Mouse (Mus musculus): ENCODE results near the gene Drg1.
A peak's percentile ranks its signal among the peaks of the same experiment; 100 is the strongest.
"Not testable (repeated sequence)": the region's sequence is repeated elsewhere in the genome, so short reads cannot be mapped to it uniquely, and the experiment has no call there.

The Drg1 gene

DNA sequence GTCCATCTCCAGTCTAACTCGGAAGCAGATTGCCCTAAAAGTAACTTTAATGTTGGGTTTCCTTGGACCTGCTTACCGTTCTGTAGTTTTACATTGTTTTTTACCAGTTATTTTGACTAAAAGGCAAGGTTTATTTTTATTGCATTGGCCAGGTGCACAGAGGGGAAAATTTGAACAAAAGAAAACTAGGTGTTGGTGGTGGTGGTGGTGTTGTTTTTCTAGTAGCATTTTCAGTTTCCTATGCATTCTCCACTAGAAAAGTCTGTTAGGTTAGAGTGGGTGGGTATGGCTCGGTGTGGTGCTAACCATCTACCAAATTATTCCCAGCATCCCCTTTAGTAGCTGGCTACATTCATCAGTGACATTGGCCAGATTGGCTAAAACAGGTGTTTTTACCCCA lies 59.4 kb downstream of the Drg1 start:
- no peak for DNase-seq (ENCODE audit: low spot score)

DNA sequence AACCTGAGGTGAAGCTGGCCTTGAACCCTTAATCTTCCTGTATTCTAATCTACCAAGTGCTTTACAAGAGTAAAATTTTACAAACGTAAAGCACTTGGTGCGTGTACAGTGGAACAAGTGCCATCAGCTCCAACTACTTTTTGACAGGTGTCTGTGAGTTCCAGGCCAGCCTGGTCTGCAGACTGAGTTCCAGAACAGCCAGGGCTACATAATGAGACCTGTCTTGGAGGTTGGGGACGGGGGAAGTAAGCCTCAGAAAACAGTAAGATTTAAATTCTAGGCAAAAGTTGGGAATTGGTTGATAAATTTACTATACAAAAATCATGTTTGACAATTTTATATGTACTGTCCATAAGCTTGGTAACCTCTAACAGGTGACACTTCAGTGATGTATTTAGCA lies 61.0 kb downstream of the Drg1 start:
- DNase-seq (ENCODE audit: low spot score) = no peak

DNA sequence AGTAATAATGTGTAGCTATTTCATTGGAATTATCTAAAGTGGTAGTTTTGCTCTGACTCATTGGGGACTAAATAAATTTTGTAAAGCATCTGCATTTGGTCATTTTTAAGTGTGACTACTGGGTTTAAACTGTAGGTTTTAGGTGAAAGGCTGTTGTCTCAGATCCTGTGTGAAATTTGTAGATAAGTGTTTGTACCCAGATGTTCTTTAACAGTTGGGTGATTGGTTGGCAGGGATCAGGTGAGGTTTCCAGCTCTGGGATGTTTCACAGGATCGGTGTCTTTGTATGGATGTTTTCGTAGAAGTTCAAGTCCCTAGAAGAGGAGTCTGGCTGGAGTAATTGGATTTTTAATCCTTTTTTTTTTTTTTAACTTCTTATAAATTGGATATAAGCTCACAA lies 62.4 kb downstream of the Drg1 start:
- DNase-seq (ENCODE audit: low spot score) = no peak

DNA sequence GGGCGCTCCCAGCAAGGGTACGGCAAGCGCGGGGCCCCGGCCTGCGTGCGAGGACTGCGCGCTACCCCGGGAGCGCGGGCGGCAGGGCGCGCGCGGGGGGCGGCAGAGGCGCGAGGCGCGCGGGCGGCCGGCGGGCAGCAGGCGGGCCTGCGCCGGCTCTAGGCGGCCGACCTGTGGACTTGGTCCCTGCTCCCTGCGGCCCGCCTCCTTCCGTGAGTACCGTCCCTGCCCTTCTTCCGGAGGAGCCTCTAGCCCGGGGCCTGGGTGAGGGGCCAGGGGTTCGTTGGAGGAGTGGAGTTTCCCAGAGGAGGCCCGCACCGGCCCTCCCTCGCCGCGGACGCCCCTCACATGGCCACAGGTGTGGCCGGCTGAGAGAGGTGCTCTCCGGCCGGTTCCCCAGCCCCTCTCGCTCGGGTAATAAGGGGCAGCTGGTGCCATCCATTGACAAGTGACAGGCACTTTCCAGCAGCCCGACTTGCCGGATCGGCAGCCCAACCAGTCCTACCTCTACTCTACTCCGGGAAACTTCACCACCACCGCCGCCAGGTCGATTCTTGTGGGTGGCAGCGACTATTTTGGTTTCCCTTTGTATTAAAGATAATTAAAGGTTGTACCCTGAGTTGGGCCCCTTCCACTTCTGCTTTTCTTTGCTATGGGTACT lies 63.3 kb downstream of the Drg1 start:
- DNase-seq (ENCODE audit: low spot score) = peak; percentile 58

DNA sequence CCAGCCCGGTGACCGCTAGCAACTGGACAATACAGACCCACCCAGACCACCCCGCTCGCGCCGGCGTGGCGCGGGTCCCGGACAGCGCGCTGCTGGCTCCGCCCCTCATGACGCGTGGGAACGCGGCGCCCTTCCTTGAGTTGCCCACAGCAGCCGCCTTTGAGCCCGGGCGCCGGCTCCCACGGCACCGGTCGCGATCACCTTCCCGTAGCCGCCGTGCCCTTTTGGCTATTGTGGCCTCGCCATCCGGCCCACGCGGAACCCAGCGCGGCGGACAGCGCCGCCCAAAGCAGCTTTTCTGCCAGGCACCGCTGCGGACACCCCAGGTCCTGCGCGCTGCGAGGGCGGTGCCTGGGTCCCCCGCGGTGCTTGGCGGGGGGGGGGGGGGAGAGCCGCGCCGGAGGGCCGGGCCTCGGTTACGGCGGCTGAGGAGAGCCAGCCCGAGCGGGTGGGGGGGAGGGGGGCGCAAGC lies 63.9 kb downstream of the Drg1 start, which contains the start of gene Eif4enif1:
Gene Eif4enif1 (plus strand): TSS at position 162 of the 471 bp plus-strand sequence.
- peak; percentile 90 for DNase-seq (ENCODE audit: low spot score)

DNA sequence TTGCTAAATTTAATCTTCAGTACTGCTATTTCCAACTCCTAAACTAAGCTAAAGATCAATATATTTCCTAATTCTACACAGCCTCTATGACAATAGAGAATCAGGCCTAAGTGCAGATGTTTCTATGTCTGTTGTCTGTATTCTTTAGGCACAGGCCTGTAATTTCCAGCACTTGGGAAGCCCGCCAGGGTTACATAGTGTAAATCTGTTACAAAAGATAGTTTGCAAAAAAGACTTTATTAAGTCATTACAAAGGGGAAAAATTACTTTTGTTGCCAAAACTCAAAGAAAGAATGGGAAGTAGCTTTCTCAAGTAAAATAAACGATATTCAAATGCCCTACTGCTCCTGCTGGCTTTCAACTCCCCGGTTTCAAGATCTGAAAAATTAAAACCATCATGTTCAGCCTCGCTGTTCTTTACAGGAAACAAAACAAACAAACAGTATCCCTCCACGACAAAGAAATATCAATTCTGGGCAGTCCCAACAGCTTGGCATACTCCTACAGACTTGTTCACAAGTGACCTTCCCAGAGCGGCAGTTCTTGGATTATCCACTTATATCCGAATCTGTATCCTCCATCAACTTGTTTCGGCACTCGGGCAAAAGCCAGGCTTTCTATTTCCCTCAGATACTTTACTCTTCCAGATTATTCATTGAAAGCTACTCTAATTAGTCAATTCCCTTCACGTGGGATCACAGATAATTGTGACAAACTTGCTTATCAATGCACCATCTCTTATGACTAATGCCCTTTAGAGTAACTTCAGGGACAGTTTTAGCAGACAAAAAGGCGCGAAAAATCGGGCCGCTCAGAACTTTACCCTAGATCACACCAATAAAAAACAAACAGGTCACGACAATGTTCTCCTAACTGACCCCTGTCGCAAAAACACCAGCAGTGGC lies 64.6 kb downstream of the Drg1 start:
- no peak for DNase-seq (ENCODE audit: low spot score)

DNA sequence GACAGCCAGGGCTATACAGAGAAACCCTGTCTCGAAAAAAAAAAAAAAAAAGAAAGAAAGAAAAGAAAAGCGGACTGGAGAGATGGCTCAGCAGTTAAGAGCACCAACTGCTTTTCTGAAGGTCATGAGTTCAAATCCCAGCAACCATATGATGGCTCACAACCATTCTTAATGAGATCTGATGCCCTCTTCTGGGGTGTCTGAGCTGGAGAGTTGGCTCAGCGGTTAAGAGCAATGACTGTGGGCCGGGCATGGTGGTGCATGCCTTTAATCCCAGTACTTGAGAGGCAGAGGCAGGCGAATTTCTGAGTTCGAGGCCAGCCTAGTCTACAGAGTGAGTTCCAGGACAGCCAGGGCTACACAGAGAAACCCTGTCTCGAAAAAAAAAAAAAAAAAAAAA lies 65.6 kb downstream of the Drg1 start:
- DNase-seq (ENCODE audit: low spot score) = not testable (repeated sequence)

DNA sequence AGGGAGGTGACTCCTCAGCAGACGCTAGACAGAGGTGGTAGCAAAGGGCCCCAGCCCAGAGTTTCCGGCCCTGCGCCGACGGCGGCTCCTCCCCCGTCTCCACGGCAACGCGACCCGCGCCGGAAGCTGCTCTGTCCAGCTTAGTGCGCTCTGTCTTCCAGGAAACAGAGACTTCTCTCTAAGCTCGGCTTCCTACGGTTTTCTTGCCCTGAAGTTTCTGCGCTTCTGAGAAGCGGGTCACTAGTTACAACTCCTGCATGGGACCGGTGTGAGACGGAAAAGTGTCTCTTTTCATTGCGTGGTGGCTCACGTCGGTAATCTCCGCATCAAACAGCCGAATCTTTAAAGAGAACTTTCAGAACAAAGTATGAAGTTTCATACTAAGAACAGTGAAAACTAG lies 72.9 kb downstream of the Drg1 start, which contains the start of gene Sfi1:
Gene Sfi1 (minus strand): TSS at position 101 of the 400 bp plus-strand sequence.
- DNase-seq (ENCODE audit: low spot score) = no peak

DNA sequence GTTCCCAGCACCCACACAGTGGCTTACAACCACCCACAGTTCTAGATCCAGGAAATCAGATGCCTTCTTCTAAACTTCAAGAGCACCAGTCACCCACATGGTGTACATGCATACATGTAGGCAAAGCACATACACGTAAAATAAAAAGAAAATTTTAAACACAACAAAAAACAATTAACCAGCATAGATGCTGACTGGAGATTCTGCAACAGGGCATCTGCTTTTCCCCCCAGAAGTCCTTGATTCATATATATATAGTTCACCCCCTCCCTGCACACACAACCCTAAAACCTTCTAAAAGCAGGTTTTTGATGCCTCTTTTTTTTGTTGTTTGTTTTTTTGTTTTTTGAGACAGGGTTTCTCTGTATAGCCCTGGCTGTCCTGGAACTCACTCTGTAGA lies 83.5 kb downstream of the Drg1 start:
- not testable (repeated sequence) for DNase-seq (ENCODE audit: low spot score)

DNA sequence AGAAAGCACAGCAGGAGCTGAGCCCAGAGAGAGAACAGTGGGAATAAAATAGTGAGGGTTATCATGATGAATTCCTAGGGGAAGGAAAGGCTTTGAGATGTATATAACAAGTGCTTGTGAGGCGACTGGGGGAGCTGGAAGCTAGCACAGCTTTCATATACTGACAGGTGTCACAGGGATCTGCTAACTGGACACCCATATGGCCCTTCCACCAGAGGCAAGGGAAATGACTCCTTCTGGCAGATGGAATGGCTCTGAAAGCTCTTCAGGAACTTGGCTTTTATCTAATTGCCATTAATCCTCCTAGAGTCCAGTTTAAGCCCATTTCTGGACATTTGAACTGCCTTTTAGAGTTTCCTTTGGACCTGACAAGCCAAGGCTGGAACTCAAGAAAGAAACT lies 84.2 kb downstream of the Drg1 start:
- not testable (repeated sequence) for DNase-seq (ENCODE audit: low spot score)

DNA sequence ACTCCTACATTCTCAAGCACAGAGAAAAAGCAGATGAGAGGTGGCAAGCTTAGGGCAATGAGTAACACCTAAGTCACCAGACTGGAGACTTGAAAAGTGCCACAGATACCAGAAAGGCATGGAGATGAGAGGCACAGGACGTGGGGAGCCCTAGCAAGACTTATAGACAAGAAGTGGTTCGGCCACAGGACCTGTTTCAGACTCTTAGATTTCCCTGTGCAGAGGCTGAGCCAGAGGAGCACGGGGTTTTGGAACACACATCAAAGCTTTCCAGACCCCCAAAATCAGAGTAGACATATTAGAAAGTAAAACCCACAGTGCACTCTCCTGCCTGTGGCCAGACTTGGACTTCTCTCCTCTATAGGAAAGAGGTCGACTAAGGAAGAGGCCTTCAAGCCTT lies 85.0 kb downstream of the Drg1 start:
- peak; percentile 46 for DNase-seq (ENCODE audit: low spot score)

DNA sequence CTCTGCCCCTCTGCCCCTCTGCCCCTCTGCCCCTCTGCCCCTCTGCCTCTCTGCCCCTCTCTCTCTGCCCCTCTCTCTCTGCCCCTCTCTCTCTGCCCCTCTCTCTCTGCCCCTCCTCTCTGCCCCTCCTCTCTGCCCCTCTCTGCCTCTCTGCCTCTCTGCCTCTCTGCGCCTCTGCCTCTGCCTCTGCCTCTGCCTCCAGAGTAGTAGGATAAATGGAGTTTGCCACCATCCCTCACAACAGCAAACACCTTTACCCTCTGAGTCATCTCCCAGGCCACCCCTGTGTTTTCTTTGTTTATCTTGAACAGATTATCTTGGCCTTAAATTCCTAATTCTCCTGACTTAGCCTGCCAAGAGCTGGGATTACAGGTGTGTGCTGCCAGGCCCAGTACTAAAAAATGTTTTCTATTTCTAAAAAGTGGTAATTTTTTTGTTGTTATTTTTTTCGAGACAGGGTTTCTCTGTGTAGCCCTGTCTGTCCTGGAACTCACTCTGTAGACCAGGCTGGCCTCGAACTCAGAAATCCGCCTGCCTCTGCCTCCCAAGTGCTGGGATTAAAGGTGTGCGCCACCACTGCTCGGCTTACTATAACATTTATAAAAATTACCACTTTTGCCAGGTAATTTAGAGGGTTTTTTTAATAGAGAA lies 85.6 kb downstream of the Drg1 start:
- not testable (repeated sequence) for DNase-seq (ENCODE audit: low spot score)

DNA sequence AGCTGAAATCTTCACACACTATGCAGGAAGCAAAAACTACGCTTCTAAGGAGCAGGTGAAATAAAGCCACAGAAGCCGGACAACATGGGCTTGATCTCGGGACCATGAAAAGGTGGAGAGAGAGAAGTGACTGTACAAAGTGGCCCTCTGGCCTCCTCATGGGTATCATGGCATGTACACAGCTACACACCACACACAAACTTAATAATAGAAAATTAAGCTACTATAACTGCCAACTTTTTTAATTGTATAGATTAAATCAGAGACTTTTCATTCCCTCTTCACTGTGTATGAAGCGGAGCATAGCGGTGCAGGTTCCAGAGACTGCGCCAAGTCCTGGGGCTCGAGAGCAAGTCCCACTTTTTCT lies 86.5 kb downstream of the Drg1 start:
- not testable (repeated sequence) for DNase-seq (ENCODE audit: low spot score)

DNA sequence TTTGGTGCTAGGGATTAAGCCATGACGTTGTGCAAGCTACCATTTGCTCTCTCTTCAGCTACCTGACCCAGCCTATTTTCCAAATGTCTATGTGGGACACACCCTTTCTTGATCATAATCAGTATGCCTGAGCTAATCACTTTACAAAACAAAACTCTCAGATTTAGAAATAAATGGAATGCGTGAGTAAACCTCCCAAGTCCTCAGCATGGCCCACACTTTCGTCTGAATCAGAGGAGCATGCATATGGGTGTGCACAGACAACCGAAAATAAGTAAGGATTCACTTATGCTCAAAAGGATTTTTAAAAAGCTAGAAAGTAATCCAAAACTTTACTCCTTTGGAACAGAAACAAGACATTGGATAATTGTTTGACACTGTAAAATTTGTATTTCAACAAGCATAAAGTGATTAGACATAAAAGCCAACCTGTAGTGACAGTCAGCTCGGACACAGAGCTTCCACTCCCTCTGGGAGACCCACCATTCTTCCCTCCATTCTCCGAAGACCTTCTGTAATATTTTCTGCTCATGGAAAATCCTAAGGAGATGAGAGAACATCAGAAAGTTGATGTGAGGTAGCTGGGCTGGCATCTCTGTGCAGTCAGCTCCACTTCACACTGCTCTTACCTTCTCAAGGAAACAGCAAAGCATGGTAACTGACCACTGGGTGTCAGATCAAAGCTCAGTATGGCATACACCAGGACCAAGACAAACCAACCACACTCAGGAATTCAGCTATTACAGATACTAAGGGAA lies 87.1 kb downstream of the Drg1 start:
- DNase-seq (ENCODE audit: low spot score) = not testable (repeated sequence)

DNA sequence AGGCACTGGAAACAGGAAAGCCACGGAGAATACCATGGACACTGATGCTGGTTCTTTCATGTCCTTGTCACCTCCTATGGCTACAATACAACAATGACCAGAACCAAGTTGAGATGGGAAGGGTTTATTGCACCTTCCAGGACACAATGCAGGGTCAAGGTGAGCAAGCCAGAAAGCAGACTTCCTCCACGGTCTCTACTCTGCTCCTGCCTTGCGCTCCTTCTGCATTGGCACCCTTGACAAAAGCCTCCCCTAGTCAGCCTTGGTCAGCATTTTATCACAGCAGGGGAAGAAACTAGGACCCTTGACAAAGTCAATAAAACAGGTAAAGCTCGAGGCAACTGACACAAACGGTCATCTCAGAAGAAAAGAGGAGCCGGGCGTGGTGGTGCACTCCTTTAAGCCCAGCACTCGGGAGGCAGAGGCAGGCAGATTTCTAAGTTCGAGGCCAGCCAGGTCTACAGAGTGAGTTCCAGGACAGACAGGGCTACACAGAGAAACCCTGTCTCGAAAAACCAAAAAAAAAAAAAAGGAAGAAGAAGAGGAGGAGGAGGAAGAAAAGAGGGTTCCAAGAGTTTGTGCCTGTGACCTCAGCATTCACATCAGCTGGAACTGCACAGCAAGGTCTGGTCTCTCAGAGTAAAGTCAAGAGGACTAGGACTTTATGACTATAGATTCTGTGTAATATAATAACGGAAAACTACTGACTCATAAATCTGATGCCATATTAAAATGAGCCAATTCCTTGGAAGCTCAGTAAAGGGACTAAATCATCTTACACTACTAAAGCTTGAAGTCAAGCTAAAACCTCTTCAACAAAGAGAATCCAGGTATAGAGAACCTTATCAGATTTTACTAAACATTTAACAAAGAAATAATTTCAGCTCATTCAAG lies 92.5 kb downstream of the Drg1 start:
- DNase-seq (ENCODE audit: low spot score) = not testable (repeated sequence)

DNA sequence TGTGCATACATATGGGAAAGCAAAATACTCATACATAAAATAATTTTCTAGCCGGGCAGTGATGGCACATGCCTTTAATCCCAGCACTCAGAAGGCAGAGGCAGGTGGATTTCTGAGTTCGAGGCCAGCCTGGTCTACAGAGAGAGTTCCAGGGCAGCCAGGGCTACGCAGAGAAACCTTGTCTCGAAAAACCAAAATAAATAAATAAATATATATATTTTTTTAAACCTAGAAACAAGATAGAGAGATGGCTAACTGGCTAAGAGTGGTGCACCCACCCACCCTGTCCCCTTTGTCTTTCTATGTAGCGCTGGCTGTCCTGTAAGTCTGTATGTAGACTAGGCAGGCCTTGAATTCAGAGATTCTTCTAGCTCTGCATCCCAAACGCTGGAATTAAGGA lies 93.7 kb downstream of the Drg1 start:
- not testable (repeated sequence) for DNase-seq (ENCODE audit: low spot score)

DNA sequence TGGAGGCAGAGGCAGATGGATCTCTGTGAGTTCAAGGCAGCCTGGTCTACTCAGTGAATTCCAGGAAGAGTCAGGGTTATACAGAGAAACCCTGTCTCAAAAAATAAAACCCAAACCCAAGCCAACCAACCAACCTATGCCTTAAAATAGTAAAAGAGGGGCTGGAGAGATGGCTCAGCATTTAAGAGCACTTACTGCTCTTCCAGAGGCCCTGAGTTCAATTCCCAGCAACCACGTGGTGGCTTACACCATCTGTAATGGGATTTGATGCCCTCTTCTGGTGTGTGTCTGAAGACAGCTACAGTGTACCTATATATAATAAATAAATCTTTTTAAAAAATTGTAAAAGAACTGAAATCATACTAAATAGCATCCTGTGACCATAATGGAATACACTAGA lies 94.3 kb downstream of the Drg1 start:
- DNase-seq (ENCODE audit: low spot score) = not testable (repeated sequence)

DNA sequence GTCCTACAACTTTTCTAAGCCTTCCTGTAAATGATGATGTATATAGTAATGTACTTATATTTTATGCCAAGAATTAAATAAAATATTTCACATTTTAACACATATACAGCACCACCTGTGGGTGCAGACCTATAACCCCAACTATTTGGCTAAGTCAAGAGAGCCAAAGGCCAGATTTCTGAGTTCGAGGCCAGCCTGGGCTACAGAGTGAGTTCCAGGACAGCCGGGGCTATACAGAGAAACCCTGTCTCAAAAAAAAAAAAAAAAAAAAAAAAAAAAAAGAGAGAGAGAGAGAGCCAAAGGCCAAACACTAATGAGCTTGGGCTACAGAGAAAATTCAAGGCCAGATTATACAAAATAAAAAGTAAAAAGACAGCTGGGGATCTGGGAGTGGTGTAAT lies 97.2 kb downstream of the Drg1 start:
- DNase-seq (ENCODE audit: low spot score) = not testable (repeated sequence)

DNA sequence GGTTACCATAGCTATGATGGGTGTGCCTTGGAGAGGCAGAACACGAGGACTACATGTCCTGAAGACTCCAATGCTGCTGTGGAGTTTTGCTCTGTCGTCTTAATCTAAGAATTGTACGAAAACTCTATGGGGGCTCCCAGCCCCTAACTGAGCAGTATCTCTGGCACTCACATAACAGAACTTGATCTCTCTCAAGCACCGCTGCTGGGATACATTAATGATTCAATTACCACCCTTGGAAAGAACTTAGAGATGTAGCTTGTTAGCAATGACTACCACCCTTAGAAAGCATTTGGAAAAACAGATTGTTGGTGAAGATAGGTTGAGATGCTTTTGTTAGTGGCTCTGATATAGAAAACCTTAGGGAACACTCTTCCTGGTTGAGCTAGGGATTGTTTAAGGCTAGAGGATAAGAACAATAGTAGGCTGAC lies 98.6 kb downstream of the Drg1 start:
- DNase-seq (ENCODE audit: low spot score) = not testable (repeated sequence)

DNA sequence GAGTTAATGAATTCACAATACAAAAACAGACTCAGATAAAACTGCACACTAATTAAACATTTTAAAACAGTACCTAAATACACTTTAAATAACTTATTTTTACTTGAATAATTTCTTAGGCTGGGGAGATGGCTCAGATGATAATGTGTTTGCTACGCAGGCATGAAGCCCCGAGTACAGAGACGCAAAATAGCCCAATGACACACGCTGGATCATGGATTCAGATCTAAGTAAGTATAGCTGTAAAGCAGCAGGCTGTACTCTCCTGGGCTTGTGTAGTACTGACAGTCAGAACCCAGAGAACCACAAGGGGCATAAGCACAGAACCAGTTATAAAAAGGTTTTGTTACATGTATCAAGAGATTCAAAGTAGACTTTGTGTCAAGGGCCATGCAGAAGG lies 99.1 kb downstream of the Drg1 start:
- not testable (repeated sequence) for DNase-seq (ENCODE audit: low spot score)

DNA sequence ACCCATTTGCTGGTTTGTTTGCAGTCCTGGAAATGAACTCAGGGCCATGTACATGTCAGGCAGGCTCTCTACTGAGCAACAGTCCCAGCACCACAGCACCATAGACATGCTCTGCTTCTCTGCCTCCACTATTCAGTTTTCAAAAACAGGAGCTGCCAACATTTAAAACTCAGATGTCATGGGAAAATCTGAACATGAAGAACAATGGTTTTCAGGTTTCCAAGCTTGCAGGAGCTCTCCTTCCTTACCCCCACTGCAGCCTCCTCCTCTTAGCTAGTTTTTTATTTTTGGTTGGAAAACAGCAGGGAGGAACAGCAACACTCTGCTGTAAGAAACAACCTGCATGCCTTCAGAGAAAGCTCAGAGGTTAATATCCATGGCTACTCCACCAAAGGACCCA lies 99.9 kb downstream of the Drg1 start:
- DNase-seq (ENCODE audit: low spot score) = not testable (repeated sequence)

Data from spleen, adult 12 weeks (tissue).